Mouse (Mus musculus): ENCODE measurements around the gene Neurod4.

DNA sequence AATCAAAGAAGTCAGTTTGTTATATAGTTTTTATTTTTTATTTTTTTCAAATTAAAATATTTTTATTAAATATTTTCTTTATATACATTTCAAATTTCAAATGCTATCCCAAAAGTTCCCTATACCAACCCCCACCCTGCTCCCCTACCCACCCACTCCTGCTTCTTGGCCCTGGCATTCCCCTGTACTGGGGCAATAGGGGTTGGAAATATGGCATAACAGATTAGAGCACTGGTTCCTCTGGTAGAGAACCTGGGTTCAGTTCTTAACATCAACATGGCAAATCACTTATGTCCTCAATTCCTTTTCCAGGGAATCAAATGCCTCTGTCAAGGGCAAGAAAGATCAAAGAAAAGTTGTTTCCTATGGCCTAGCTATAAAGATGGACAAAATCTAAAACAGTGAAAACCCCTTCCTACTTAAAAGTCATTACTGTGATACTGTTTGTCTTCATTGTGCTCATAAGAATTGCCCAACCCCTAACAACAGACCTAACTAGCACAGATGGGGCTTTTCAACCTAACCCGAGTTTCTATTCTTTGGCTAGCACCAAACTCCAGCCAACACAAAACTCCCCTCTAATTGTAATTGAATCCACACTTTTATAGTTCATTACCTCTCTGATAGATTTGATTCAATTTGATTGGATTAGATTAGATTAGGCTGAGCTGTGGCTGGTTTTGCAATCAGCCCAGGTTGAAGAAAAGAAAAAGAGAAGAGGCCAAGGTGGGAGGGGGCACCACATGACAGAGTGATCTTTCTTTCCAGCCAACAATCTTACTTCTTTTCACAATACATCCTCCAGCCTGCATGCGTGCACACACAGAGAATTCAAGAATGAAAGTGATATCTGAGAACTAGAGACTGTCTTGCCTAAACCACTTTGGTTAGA lies 41.5 kb downstream of the Neurod4 start:
- TF ChIP-seq CTCF (IDR thresholded peaks at IDR 0.05; ENCODE audit: low read depth) (no peak), EP300 (optimal IDR thresholded peaks at IDR 0.05) (no peak)
